Mouse (Mus musculus): ENCODE data around the gene Maml3.

GRCm38 (mm10) chr3:51813186-51813585 is 291.7 kb downstream of the Maml3 start:
- TF ChIP-seq POLR2A (IDR thresholded peaks at IDR 0.05; ENCODE audit: borderline replicate concordance, extremely low read depth, insufficient read depth, insufficient read length, poor library complexity, severe bottlenecking) (no peak), CTCF (IDR thresholded peaks at IDR 0.05; ENCODE audit: borderline replicate concordance, extremely low read depth, insufficient read depth, insufficient read length) (no peak)

Measured in brain, embryonic 14.5 days (tissue).